ENCODE assay signal across 25 mouse cellular contexts in genomic region chr2:41192293-41192692, GRCm38 (mm10).
DNase-seq lines count a peak whose midpoint lies in the region; ATAC-seq and TF ChIP-seq lines count a peak whose summit lies in the region.
"Had no signal": no experiment of that assay in that cellular context is flagged by ENCODE, and none has a peak within 500 bp of the region (broad histone marks: within the 10 kb centered on the region; RNA-seq: fewer than 3 reads in every experiment).

No protein-coding gene starts in this region.

- H3K4me1 ChIP-seq in forebrain, embryonic 13.5 days: no peaks in the 10 kb centered on the region
- no peaks in the 10 kb centered on the region for H3K4me1 ChIP-seq in forebrain, embryonic 16.5 days (replicated peaks; ENCODE audit: control insufficient read depth, insufficient read depth, low read length)
- H3K4me1 ChIP-seq in midbrain, embryonic 12.5 days: no peaks in the 10 kb centered on the region
- no peaks in the 10 kb centered on the region for H3K4me1 ChIP-seq in midbrain, embryonic 15.5 days
- H3K4me1 ChIP-seq: embryonic facial prominence, embryonic 12.5 days; heart, embryonic 12.5 days; hindbrain, embryonic 13.5 days; limb, embryonic 12.5 days; midbrain, embryonic 13.5 days; neural tube, embryonic 12.5 days had no signal

- 79% methylated on average over 4 of the region's 4 CpGs for WGBS in forebrain, embryonic 13.5 days
- 61% methylated on average over 4 of the region's 4 CpGs for WGBS in forebrain, embryonic 16.5 days
- 72% methylated on average over 4 of the region's 4 CpGs for WGBS in midbrain, embryonic 12.5 days
- 62% methylated on average over 4 of the region's 4 CpGs for WGBS in midbrain, embryonic 15.5 days

- no peaks in the 10 kb centered on the region for H3K9me3 ChIP-seq in forebrain, embryonic 13.5 days (replicated peaks)
- H3K9me3 ChIP-seq in forebrain, embryonic 16.5 days (ENCODE audit: control insufficient read depth, low read length): no peaks in the 10 kb centered on the region
- no peaks in the 10 kb centered on the region for H3K9me3 ChIP-seq in midbrain, embryonic 12.5 days
- H3K9me3 ChIP-seq in midbrain, embryonic 15.5 days: no peaks in the 10 kb centered on the region
- H3K9me3 ChIP-seq: embryonic facial prominence, embryonic 12.5 days; heart, embryonic 12.5 days; hindbrain, embryonic 13.5 days; limb, embryonic 12.5 days; midbrain, embryonic 13.5 days; neural tube, embryonic 12.5 days had no signal

- intact Hi-C loops in gastrocnemius, adult 2 months (cut with DNase I): no loop called here

- ATAC-seq in forebrain, embryonic 13.5 days: peak; percentile 51; the same call in 1 of the 2 replicates
- ATAC-seq in forebrain, embryonic 16.5 days: no peak
- peak; percentile 54; the same call in 1 of the 2 replicates for ATAC-seq in midbrain, embryonic 12.5 days (ENCODE audit: low FRiP score, low read depth)
- no peak for ATAC-seq in midbrain, embryonic 15.5 days (replicated peaks)
- ATAC-seq: midbrain, embryonic 13.5 days had no signal

- H3K4me3 ChIP-seq in forebrain, embryonic 13.5 days: no peak overlapping the region
- H3K4me3 ChIP-seq in forebrain, embryonic 16.5 days (replicated peaks; ENCODE audit: low read length): no peak overlapping the region
- no peak overlapping the region for H3K4me3 ChIP-seq in midbrain, embryonic 12.5 days
- no peak overlapping the region for H3K4me3 ChIP-seq in midbrain, embryonic 15.5 days
- no peak overlapping the region for H3K4me3 ChIP-seq in gastrocnemius, adult 2 months
- H3K4me3 ChIP-seq: embryonic facial prominence, embryonic 12.5 days; heart, embryonic 12.5 days; hindbrain, embryonic 13.5 days; limb, embryonic 12.5 days; midbrain, embryonic 13.5 days; neural tube, embryonic 12.5 days had no signal

- no peaks in the 10 kb centered on the region for H3K27me3 ChIP-seq in forebrain, embryonic 13.5 days
- H3K27me3 ChIP-seq in forebrain, embryonic 16.5 days (replicated peaks; ENCODE audit: control insufficient read depth, insufficient read depth, low read length): no peaks in the 10 kb centered on the region
- no peaks in the 10 kb centered on the region for H3K27me3 ChIP-seq in midbrain, embryonic 12.5 days
- no peaks in the 10 kb centered on the region for H3K27me3 ChIP-seq in midbrain, embryonic 15.5 days (replicated peaks)
- H3K27me3 ChIP-seq: embryonic facial prominence, embryonic 12.5 days; heart, embryonic 12.5 days; hindbrain, embryonic 13.5 days; limb, embryonic 12.5 days; midbrain, embryonic 13.5 days; neural tube, embryonic 12.5 days had no signal

- no peak for TF ChIP-seq CTCF in gastrocnemius, adult 2 months (IDR thresholded peaks at IDR 0.05)

- peak; percentile 15 to 45 for DNase-seq in cerebellum, postnatal 25 days
- DNase-seq in lung, postnatal 36 days: no peak
- DNase-seq in gastrocnemius, adult 2 months: no peak
- DNase-seq: adrenal gland, adult 8-10 months; gastrocnemius, postnatal 25 days; heart, adult 18-20 months; heart, postnatal 10 days; kidney, adult 2 months; kidney, postnatal 10 days; layer of hippocampus, postnatal 36 days; lung, adult 18-20 months; lung, postnatal 10 days; thymus, adult 18-20 months; thymus, postnatal 36 days had no signal

- H3K4me2 ChIP-seq in forebrain, embryonic 13.5 days: no peak overlapping the region
- no peak overlapping the region for H3K4me2 ChIP-seq in forebrain, embryonic 16.5 days (ENCODE audit: low read length)
- H3K4me2 ChIP-seq in midbrain, embryonic 12.5 days (replicated peaks): no peak overlapping the region
- H3K4me2 ChIP-seq in midbrain, embryonic 15.5 days: no peak overlapping the region
- H3K4me2 ChIP-seq: embryonic facial prominence, embryonic 12.5 days; heart, embryonic 12.5 days; hindbrain, embryonic 13.5 days; limb, embryonic 12.5 days; liver, embryonic 11.5 days; midbrain, embryonic 13.5 days; neural tube, embryonic 12.5 days had no signal

- H3K27ac ChIP-seq in forebrain, embryonic 13.5 days: no peak overlapping the region
- H3K27ac ChIP-seq in forebrain, embryonic 16.5 days (ENCODE audit: low read length): no peak overlapping the region
- H3K27ac ChIP-seq in midbrain, embryonic 12.5 days (replicated peaks): no peak overlapping the region
- H3K27ac ChIP-seq in midbrain, embryonic 15.5 days: no peak overlapping the region
- no peak overlapping the region for H3K27ac ChIP-seq in gastrocnemius, adult 2 months
- H3K27ac ChIP-seq: embryonic facial prominence, embryonic 12.5 days; hindbrain, embryonic 13.5 days; limb, embryonic 12.5 days; midbrain, embryonic 13.5 days; neural tube, embryonic 12.5 days had no signal

- H3K9ac ChIP-seq in forebrain, embryonic 13.5 days: no peak overlapping the region
- no peak overlapping the region for H3K9ac ChIP-seq in forebrain, embryonic 16.5 days (replicated peaks; ENCODE audit: low read depth, low read length)
- no peak overlapping the region for H3K9ac ChIP-seq in midbrain, embryonic 12.5 days (replicated peaks)
- no peak overlapping the region for H3K9ac ChIP-seq in midbrain, embryonic 15.5 days
- H3K9ac ChIP-seq: embryonic facial prominence, embryonic 12.5 days; heart, embryonic 12.5 days; hindbrain, embryonic 13.5 days; limb, embryonic 12.5 days; midbrain, embryonic 13.5 days; neural tube, embryonic 12.5 days had no signal

- H3K36me3 ChIP-seq in forebrain, embryonic 13.5 days (ENCODE audit: poor library complexity, severe bottlenecking): no peaks in the 10 kb centered on the region
- no peaks in the 10 kb centered on the region for H3K36me3 ChIP-seq in forebrain, embryonic 16.5 days (ENCODE audit: control insufficient read depth, insufficient read depth)
- H3K36me3 ChIP-seq in midbrain, embryonic 12.5 days: no peaks in the 10 kb centered on the region
- H3K36me3 ChIP-seq in midbrain, embryonic 15.5 days (replicated peaks): no peaks in the 10 kb centered on the region
- H3K36me3 ChIP-seq: embryonic facial prominence, embryonic 12.5 days; heart, embryonic 12.5 days; hindbrain, embryonic 13.5 days; limb, embryonic 12.5 days; midbrain, embryonic 13.5 days; neural tube, embryonic 12.5 days had no signal

Comparison
In these comparisons a context has a peak if more than half of its experiments do, and no peak if none do; other contexts are left out.
1. ATAC-seq: peak in forebrain, embryonic 13.5 days (single experiment) and midbrain, embryonic 12.5 days (single experiment); none in forebrain, embryonic 16.5 days (single experiment) and midbrain, embryonic 15.5 days (single experiment).
2. DNase-seq: peak in cerebellum, postnatal 25 days (2 of 2); none in lung, postnatal 36 days (single experiment) and gastrocnemius, adult 2 months (single experiment).